Comparison of ENCODE assay signal across 8 mouse cellular contexts in the genomic region with DNA sequence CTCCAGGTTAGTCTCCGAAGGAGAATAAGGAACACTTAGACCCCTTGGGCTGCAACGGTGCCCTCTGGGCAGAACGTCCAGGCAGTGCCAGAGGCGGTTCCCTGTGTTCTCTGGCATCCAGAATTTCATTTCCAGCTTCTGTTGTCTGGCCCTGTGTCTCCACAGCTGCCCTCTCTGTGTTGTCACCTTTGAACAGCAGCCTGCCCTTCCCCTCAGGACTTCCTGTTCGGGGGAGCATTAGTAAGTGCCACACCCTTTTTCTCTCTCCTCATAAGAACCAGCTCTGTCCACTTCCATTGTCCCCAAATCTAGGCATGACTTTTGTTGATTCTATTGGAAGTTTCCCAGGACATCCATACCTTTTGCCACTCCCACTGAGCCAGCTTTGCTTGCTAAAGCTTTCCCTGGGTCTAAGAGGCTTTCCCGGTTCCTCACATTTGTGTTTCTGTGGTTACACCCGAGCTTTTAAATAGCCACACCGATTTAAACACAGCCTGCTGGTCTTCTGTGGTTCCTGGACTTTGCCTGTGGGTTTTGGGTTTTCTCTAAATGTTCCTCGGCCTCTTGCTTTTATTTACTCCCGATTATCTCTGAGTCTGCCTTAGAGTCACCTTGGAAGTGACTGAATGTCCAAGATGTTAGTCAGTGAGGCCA. TPM values are rescaled to one million over a fixed set of nuclear protein-coding genes. Genes with fewer than 3 reads are reported as not detected.
A peak's percentile ranks its signal among the peaks of the same experiment; 100 is the strongest.
DNase-seq lines count a peak whose midpoint lies in the region; ATAC-seq and TF ChIP-seq lines count a peak whose summit lies in the region.

No protein-coding gene starts in this region.

- TF ChIP-seq CTCF in midbrain, postnatal 0 days (IDR thresholded peaks at IDR 0.05) = no peak

- no peak for ATAC-seq in midbrain, embryonic 11.5 days (ENCODE audit: low FRiP score)
- ATAC-seq in midbrain, postnatal 0 days (ENCODE audit: low FRiP score) = no peak
- ATAC-seq in embryonic facial prominence, embryonic 15.5 days (ENCODE audit: insufficient number of reproducible peaks, low FRiP score, low TSS enrichment, low read depth) = no peak

- H3K4me1 ChIP-seq in midbrain, embryonic 11.5 days (ENCODE audit: control insufficient read depth, insufficient read depth, low read length) = peaks cover 23% of the 10 kb centered on the region
- peaks cover 12% of the 10 kb centered on the region; the same call in 1 of the 2 replicates for H3K4me1 ChIP-seq in midbrain, postnatal 0 days (ENCODE audit: insufficient read depth, low read length)
- H3K4me1 ChIP-seq in embryonic facial prominence, embryonic 15.5 days = peaks cover 61% of the 10 kb centered on the region

- no peaks in the 10 kb centered on the region for H3K27me3 ChIP-seq in midbrain, embryonic 11.5 days (ENCODE audit: control insufficient read depth, insufficient read depth, low read length)
- no peaks in the 10 kb centered on the region for H3K27me3 ChIP-seq in midbrain, postnatal 0 days (ENCODE audit: insufficient read depth, low read length)
- no peaks in the 10 kb centered on the region for H3K27me3 ChIP-seq in embryonic facial prominence, embryonic 15.5 days
- no peaks in the 10 kb centered on the region for H3K27me3 ChIP-seq in myocyte (ENCODE audit: control insufficient read depth, insufficient read depth, insufficient read length)

- H3K4me2 ChIP-seq in midbrain, embryonic 11.5 days = no peak overlapping the region
- no peak overlapping the region for H3K4me2 ChIP-seq in midbrain, postnatal 0 days (ENCODE audit: low read depth, low read length, poor library complexity, severe bottlenecking)
- H3K4me2 ChIP-seq in embryonic facial prominence, embryonic 15.5 days (replicated peaks) = no peak overlapping the region
- H3K4me2 ChIP-seq in myocyte (ENCODE audit: low read depth) = peak overlapping the region; percentile 92

- H3K79me2 ChIP-seq in myocyte (ENCODE audit: control insufficient read depth, insufficient read depth) = peaks cover 96% of the 10 kb centered on the region

- H3K9ac ChIP-seq in midbrain, embryonic 11.5 days (ENCODE audit: low read length) = no peak overlapping the region
- no peak overlapping the region for H3K9ac ChIP-seq in midbrain, postnatal 0 days (replicated peaks; ENCODE audit: low read length, poor library complexity, severe bottlenecking)
- no peak overlapping the region for H3K9ac ChIP-seq in embryonic facial prominence, embryonic 15.5 days

- H3K9me3 ChIP-seq in midbrain, embryonic 11.5 days (ENCODE audit: control insufficient read depth, low read length) = no peaks in the 10 kb centered on the region
- H3K9me3 ChIP-seq in midbrain, postnatal 0 days (ENCODE audit: low read length) = no peaks in the 10 kb centered on the region
- H3K9me3 ChIP-seq in embryonic facial prominence, embryonic 15.5 days (replicated peaks) = no peaks in the 10 kb centered on the region

- H3ac ChIP-seq in myocyte (ENCODE audit: control insufficient read depth, insufficient read length) = no peak overlapping the region

- no peak overlapping the region; the same call in 1 of the 2 replicates for H3K27ac ChIP-seq in midbrain, embryonic 11.5 days (ENCODE audit: low read depth, low read length)
- no peak overlapping the region for H3K27ac ChIP-seq in midbrain, postnatal 0 days (ENCODE audit: low read depth, low read length)
- H3K27ac ChIP-seq in embryonic facial prominence, embryonic 15.5 days (replicated peaks) = peak overlapping the region; percentile 35; the same call in 1 of the 2 replicates

- no peak for TF ChIP-seq POLR2A in myocyte (IDR thresholded peaks at IDR 0.05; ENCODE audit: insufficient read length, low read depth)

- H3K4me3 ChIP-seq in midbrain, embryonic 11.5 days (ENCODE audit: low read depth, low read length) = no peak overlapping the region
- H3K4me3 ChIP-seq in midbrain, postnatal 0 days (ENCODE audit: low read depth, low read length) = no peak overlapping the region
- H3K4me3 ChIP-seq in embryonic facial prominence, embryonic 15.5 days (replicated peaks) = no peak overlapping the region
- H3K4me3 ChIP-seq in myocyte = no peak overlapping the region

- 75% methylated on average over 10 of the region's 10 CpGs for WGBS in midbrain, embryonic 11.5 days
- 66% methylated on average over 10 of the region's 10 CpGs for WGBS in midbrain, postnatal 0 days
- 54% methylated on average over 10 of the region's 10 CpGs for WGBS in embryonic facial prominence, embryonic 15.5 days

- peak; percentile 14 for DNase-seq in midbrain, embryonic 11.5 days (ENCODE audit: low spot score, missing footprints)
- DNase-seq in midbrain, postnatal 0 days (ENCODE audit: low spot score) = no peak
- DNase-seq in kidney, postnatal 25 days = peak; percentile 36 to 61
- no peak for DNase-seq in layer of hippocampus, postnatal 14 days (ENCODE audit: low spot score in 2 of 2)
- DNase-seq in urinary bladder, adult 2 months (ENCODE audit: low spot score) = no peak
- no peak for DNase-seq in MN1 (ENCODE audit: low spot score)

- no peaks in the 10 kb centered on the region for H3K36me3 ChIP-seq in midbrain, embryonic 11.5 days (ENCODE audit: control insufficient read depth, insufficient read depth, low read length)
- no peaks in the 10 kb centered on the region for H3K36me3 ChIP-seq in midbrain, postnatal 0 days (ENCODE audit: insufficient read depth, low read length)
- no peaks in the 10 kb centered on the region for H3K36me3 ChIP-seq in embryonic facial prominence, embryonic 15.5 days
- H3K36me3 ChIP-seq in myocyte (ENCODE audit: control insufficient read depth, insufficient read depth) = no peaks in the 10 kb centered on the region

TF ChIP-seq in myocyte, 11 proteins besides CTCF, POLR2A, EP300 and RAD21:
- TF ChIP-seq CEBPB (IDR thresholded peaks at IDR 0.05; ENCODE audit: insufficient read depth, poor library complexity, severe bottlenecking) (no peak), TCF3 (IDR thresholded peaks at IDR 0.05; ENCODE audit: insufficient read length, low read depth) (no peak), USF1 (IDR thresholded peaks at IDR 0.05; ENCODE audit: low read depth) (no peak), SRF (IDR thresholded peaks at IDR 0.05; ENCODE audit: control insufficient read depth, insufficient read length, low read depth) (no peak), POLR2AphosphoS2 (IDR thresholded peaks at IDR 0.05; ENCODE audit: insufficient read length, low read depth) (no peak), MYOG (IDR thresholded peaks at IDR 0.05; ENCODE audit: control insufficient read depth in 1 of 3, insufficient read depth in 1 of 3, insufficient read length in 2 of 3, low read depth in 2 of 3) (peak in 2 of 3 experiments; percentile 3 to 51), E2F4 (IDR thresholded peaks at IDR 0.05; ENCODE audit: insufficient read depth) (no peak), MAX (IDR thresholded peaks at IDR 0.05; ENCODE audit: low read depth) (no peak), MYOD1 (IDR thresholded peaks at IDR 0.05; ENCODE audit: control insufficient read depth in 1 of 3, insufficient read length in 2 of 3, low read depth in 2 of 3) (peak in 1 of 3 experiments; percentile 65), REST (IDR thresholded peaks at IDR 0.05; ENCODE audit: insufficient read depth, insufficient read length) (no peak), TCF12 (IDR thresholded peaks at IDR 0.05; ENCODE audit: insufficient read depth, poor library complexity, severe bottlenecking) (no peak)

RNA-seq across cellular contexts. Expression of a gene that starts 6.5 kb away (rescaled TPM):
- polyA plus RNA-seq in midbrain, embryonic 11.5 days (2014; fragmentation: Nextera tagmentation; extraction: Ambion mirVana) = 11.6 and 11.7 TPM in 2 replicates
- total RNA-seq in midbrain, postnatal 0 days (2014; rRNA removed) = 83.2 and 85.7 TPM in 2 replicates
- 18.1 and 23.0 TPM in 2 replicates for polyA plus RNA-seq in midbrain, postnatal 0 days (2015; fragmentation: Nextera tagmentation; extraction: Ambion mirVana)
- polyA plus RNA-seq in embryonic facial prominence, embryonic 15.5 days (2015; fragmentation: Nextera tagmentation; extraction: Ambion mirVana) = 12.8 and 13.6 TPM in 2 replicates
- 16.9 TPM for polyA plus RNA-seq in myocyte (2012; fragmentation: generic; extraction: Trizol)
- 10 to 100 TPM; 87.6 to 93.2 TPM for total RNA-seq in layer of hippocampus, postnatal 14 days (2021)
- 14.9 and 27.9 TPM in 2 replicates for polyA plus RNA-seq in urinary bladder, adult 2 months (2012; rRNA removed)

Comparison
In these comparisons a context has a peak if more than half of its experiments do, and no peak if none do; other contexts are left out.
1. DNase-seq: peak in midbrain, embryonic 11.5 days (single experiment) and kidney, postnatal 25 days (2 of 2); none in midbrain, postnatal 0 days (single experiment), layer of hippocampus, postnatal 14 days (0 of 2), urinary bladder, adult 2 months (single experiment) and MN1 (single experiment).